Mouse (Mus musculus) heart, adult 18-20 months (tissue): ENCODE results near the gene Trim65. TPM values are rescaled to one million over a fixed set of nuclear protein-coding genes. Genes with fewer than 3 reads are reported as not detected.
"Not testable (repeated sequence)": the region's sequence is repeated elsewhere in the genome, so short reads cannot be mapped to it uniquely, and the experiment has no call there.

Source experiments
- DNase-seq, 2 experiments: peaks; one replicate each; pipeline ENCODE4 v3.0.0; 2021 to 2022; ENCODE audit warnings: mixed read lengths in 1 of 2
- total RNA-seq, 2 experiments: library from RNA; stranded (reverse); gene quantifications; 2 replicates each; pipeline ENCODE4 v1.2.3; 2021

Trim65 gene
- total RNA-seq, 2 experiments from 2014 or later, result 9.6 to 10.5 TPM

GRCm38 (mm10) chr11:116108464-116109137 lies 22.3 kb downstream of the Trim65 start:
- peak; percentile 92 to 93 for DNase-seq

DNA sequence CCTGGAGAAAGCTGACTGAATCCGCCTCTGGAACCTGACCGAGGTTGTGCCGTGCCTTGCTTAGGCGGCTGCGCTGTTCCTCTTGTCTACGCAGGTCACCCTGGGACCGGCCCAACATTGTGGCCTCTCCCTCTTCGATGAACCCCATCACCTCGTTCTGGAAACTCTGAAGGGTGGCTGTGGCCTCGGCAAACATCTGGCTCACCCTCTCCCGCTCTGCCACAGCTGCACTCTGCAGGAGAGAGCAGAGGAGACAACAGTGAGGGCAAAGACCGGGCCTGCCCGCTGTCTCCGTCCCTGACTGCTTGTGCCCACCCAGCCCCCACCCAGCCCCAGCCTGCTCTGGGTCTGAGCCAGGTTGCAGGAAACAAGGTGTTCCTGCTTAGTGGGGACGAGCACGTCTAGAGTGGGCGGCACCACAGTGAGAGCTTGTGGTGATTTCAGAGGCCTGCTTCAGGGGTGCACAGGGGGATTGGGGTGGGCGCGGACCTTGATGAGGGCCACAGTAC lies 23.1 kb downstream of the Trim65 start:
- DNase-seq, result peak; percentile 51 to 57

DNA sequence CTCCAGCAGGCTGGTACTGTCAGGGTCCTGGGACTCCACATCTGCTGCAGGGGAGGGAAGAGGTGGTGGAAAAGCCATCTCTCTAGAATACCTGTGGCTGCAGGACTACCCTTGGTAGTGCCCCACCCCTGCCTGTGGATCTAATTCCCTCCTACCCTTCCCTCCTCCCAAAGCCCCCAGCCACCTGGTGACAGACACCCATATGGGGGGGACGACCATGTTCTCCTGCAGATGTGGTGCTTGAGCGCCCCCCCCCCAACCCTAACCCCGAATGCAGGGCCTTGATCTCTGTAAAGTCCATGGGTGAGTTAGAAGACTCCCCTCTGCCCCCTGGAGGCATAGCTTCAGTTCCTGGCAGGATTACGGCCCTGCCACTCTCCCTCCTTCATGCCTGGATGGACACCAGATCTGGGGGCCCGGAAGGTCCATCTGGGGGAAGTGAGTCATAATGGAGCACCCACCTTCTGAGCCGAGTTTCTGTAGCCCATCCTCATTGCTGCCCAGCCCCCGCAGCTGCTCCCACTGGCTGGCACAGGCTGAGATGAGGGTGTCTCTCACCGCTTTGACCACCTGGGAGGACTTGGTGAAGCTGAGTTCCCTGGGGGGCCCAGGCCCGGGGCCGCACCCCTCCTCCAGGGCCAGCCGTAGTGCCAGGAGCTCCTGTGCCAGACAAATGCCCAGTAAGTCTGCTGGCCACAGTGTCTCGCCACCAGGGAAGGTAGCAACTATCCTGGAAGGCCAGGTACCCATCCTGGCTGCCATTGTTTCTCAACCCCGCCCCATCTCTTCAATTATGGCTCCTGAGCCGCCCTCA lies 23.8 kb downstream of the Trim65 start:
- peak; percentile 51 to 59 for DNase-seq

- no peak for DNase-seq
Observed at GRCm38 (mm10) chr11:116106154-116106962, 24.6 kb downstream of the Trim65 start.

- no peak for DNase-seq
Observed at GRCm38 (mm10) chr11:116105065-116105464, 25.9 kb downstream of the Trim65 start.

DNA sequence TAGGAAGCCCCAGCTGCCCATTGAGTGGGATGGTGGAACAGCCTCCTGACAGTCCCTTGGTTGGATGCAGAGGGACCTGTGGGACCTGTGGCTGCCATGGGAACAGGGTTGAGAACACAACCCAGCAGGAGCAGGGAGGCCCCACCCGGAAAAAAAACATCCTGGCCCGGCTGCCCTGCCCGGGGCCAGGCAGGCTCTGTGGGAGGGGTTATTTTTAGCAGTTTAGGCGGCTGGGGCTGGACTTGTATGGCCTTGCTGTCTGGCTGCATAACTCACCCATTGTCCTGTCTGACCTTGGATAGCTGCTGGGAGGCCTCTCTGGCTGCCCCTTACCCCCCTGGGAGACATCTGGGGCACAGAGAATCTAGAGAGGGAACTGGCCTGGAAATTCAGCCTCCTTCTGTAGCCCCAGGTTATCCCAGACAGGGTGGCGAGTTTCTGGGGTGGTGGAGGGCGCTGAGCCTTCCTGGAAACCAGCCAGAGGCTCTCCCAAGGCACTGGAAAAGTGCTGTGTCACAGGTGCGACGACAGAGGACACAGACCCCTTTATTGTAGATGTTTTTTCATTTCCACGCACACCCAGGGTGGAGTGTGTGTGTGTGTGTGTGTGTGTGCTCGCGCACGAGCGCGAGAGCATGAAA lies 26.8 kb downstream of the Trim65 start:
- peak; percentile 82 to 94 for DNase-seq

- peak; percentile 59 to 61 for DNase-seq
Observed at GRCm38 (mm10) chr11:116103572-116103971, 27.4 kb downstream of the Trim65 start.

DNA sequence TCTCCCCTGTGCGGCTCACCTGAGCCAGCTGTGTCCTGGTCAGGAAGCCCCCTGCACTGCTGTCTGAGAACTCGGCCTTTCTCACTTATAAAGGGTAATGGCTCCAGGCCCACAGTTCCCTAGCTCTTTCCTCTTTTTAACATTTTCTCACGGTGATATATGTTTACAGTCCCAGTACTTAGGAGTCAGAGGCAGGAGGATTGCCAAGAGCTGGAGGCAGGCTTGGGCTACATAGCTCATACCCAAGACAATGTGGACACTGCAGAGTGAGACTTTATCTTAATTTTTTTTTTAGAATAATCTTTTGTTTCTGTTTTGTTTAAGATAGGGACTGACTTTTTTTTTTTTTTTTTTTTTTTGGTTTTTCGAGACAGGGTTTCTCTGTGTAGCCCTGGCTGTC lies 28.5 kb downstream of the Trim65 start:
- no peak for DNase-seq

- DNase-seq, result peak; percentile 81 to 91
Observed at GRCm38 (mm10) chr11:116101931-116102381, 29.0 kb downstream of the Trim65 start.

DNA sequence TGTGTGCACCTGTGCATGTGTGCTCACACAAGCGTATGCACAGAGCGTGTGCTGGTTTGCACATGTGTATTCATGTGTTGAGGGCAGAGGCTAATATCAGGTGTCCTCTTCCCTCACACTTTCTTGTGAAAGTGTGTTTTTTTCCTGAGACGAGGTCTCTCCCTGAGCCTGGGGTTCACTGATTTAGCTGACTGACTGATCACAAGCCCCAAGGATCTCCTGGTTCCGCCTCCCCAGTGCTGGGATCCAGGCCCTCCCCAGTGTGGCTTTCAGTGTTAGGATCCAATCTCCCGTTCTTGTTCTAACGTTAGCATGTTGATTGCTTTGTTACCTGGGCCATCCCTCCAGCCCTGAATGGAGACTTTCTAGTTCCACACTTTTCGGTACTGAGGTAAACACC lies 30.1 kb downstream of the Trim65 start:
- no peak for DNase-seq

DNA sequence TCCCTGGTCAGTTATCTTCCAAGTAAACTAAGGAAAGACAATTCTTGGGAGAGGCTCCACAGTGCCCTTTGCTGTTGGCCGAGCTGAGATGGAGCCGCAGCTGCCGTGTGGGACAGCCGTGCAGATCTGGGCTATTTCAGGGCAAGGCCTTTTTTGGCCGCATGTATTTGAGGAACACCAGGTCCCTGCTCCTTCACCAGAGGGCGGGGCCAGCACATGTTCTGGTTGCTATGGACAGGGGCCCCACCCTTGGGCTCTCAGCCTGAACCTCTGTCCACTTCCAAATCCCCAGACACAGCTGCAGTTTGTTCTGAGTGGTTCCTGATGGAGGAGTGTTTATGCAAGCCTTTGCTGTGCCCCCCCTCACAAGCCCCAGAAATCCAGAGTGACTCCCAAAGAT lies 30.5 kb downstream of the Trim65 start:
- peak; percentile 89 to 97 for DNase-seq

- DNase-seq, result no peak
Observed at GRCm38 (mm10) chr11:116099462-116099861, 31.5 kb downstream of the Trim65 start.

DNA sequence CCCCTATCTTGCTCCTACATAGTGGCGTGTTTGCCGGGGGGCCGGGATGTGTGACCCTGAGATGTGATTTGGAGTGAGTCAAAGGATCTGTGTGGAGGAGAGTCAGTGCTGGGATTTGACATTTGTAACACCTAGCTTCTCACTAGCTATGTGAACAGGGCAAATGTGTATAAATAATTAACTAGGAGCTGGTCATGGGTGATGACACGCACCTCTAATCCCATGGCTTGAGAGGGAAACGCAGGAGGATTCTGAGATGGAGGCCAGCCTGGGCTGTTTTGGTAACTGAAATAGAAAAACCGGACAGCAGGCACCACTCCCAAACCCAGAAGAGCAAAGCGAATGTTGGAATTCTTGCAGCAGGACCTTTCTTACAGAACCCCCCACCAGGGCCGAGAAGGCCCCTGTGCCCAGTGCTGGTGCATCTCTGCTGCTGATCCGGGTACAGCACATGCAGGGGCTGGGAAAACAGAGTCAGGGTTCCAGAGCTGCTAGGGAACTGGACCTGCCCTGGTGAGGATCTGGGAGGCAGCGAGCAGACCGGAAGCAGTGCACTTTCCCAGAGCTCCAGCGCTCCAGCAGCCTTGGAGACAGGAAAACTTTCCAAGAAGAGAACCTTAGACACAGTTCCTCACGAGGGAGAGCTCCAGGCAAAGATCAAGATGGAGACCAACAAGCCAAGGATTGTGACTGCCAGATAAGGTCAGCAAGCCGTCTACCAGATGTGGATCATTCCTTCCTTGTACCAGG lies 32.0 kb downstream of the Trim65 start:
- DNase-seq, result peak; percentile 67 to 76

GRCm38 (mm10) chr11:116096213-116097108 lies 34.5 kb downstream of the Trim65 start:
- DNase-seq, result peak in 1 of 2 experiments; percentile 51

- DNase-seq, result peak; percentile 88 to 90
Observed at GRCm38 (mm10) chr11:116095573-116095972, 35.4 kb downstream of the Trim65 start.

DNA sequence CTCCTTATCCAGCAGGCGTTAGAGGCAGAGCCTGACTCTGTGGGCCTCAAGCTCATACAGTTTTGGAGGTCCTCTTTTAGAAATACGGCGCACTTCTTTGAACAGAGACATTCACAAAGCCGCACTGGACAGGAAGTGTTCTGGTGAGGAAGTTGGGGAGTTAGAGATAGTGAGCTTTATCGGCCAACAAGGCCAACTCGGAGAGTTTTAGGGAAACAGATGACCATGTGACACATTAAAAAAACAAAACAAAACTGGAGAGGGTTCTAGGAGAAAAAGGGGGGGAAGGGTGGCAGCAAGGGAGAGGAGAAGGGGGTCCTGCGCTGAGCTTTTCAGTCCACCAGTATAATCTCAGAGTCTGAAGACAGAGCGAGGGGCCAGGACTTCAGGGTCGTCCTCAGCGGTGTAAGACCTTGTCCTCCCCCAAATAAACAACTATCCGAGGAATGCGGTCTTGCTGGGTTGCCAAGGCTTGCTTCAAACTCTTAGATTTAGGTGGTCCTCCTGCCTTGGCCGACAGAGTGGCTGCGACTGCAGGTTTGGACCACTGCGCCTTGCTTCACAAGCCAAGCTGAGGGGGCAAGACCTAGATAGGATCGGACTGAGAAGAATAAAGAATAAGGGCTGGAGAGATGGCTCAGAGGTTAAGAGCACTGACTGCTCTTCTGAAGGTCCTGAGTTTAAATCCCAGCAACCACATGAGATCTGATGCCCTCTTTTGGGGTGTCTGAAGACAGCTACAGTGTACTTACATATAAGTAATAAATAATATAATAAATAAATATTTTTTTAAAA lies 37.0 kb downstream of the Trim65 start:
- peak; percentile 64 to 78 for DNase-seq

DNA sequence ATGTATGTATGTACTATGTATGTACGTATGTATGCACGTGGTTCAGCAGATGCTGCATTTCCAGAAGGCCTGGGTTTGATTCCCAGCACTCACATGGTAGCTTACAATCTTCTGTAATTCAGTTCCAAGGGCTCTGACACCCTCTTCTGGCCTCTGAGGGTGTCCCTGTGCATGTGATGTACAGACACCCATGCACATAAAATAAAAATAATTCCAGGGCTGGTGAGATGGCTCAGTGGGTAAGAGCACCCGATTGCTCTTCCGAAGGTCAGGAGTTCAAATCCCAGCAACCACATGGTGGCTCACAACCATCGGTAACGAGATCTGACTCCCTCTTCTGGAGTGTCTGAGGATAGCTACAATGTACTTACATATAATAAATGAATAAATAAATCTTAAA lies 38.0 kb downstream of the Trim65 start:
- DNase-seq, result not testable (repeated sequence)

GRCm38 (mm10) chr11:116091591-116091990 lies 39.3 kb downstream of the Trim65 start:
- no peak for DNase-seq

- no peak for DNase-seq
Observed at GRCm38 (mm10) chr11:116089545-116089944, 41.4 kb downstream of the Trim65 start.
